Mouse (Mus musculus) frontal cortex, postnatal 14 days (tissue): ENCODE measurements around the gene Smyd5.

Experiments
- DNase-seq, 2 experiments: peaks; one replicate each; pipeline ENCODE4 v3.0.0; 2022; ENCODE audit warnings: low spot score in 2 of 2

Gene Smyd5

GRCm38 (mm10) chr6:85431842-85432431 lies at the start of gene Smyd5:
TSS of gene Smyd5 (plus strand) at chr6:85431989.
- peak; percentile 70 to 71 for DNase-seq

GRCm38 (mm10) chr6:85382791-85383190 lies 49.0 kb upstream of the Smyd5 start:
- DNase-seq, result no peak

- no peak for DNase-seq
These were observed 43.2 kb upstream of the Smyd5 start for GRCm38 (mm10) chr6:85388608-85389007.

- peak in 1 of 2 experiments; percentile 61 for DNase-seq
These were observed 40.0 kb upstream of the Smyd5 start for GRCm38 (mm10) chr6:85391803-85392202.

GRCm38 (mm10) chr6:85395360-85395759 lies 36.4 kb upstream of the Smyd5 start:
- no peak for DNase-seq

GRCm38 (mm10) chr6:85397165-85397564 lies 34.6 kb upstream of the Smyd5 start:
- peak in 1 of 2 experiments; percentile 49 for DNase-seq

- DNase-seq, result no peak
These were observed 32.1 kb upstream of the Smyd5 start for GRCm38 (mm10) chr6:85399715-85400114.

- DNase-seq, result no peak
These were observed 29.2 kb upstream of the Smyd5 start for GRCm38 (mm10) chr6:85402613-85403012.

GRCm38 (mm10) chr6:85403039-85403438 lies 28.8 kb upstream of the Smyd5 start:
- DNase-seq, result no peak

- no peak for DNase-seq
These were observed 22.8 kb upstream of the Smyd5 start for GRCm38 (mm10) chr6:85409003-85409402.

GRCm38 (mm10) chr6:85410771-85411273 lies 21.0 kb upstream of the Smyd5 start:
- DNase-seq, result peak in 1 of 2 experiments; percentile 48

- no peak for DNase-seq
These were observed 16.0 kb upstream of the Smyd5 start for GRCm38 (mm10) chr6:85415829-85416228.

GRCm38 (mm10) chr6:85419150-85419549 lies 12.6 kb upstream of the Smyd5 start:
- no peak for DNase-seq

GRCm38 (mm10) chr6:85423836-85424379 lies 7.9 kb upstream of the Smyd5 start, which contains the start of gene Noto:
TSS of gene Noto (plus strand) at chr6:85423886.
- no peak for DNase-seq

GRCm38 (mm10) chr6:85431274-85431841 lies 431 bp upstream of the Smyd5 start:
- no peak for DNase-seq

GRCm38 (mm10) chr6:85433865-85434264 lies 2.1 kb downstream of the Smyd5 start:
- no peak for DNase-seq

- DNase-seq, result no peak
These were observed 4.4 kb downstream of the Smyd5 start for GRCm38 (mm10) chr6:85436204-85436603.

- no peak for DNase-seq
These were observed 4.8 kb downstream of the Smyd5 start for GRCm38 (mm10) chr6:85436631-85437030.

- DNase-seq, result no peak
These were observed 9.4 kb downstream of the Smyd5 start for GRCm38 (mm10) chr6:85441142-85441541.

GRCm38 (mm10) chr6:85443488-85444233 lies 11.9 kb downstream of the Smyd5 start:
- DNase-seq, result no peak

GRCm38 (mm10) chr6:85444266-85444965 lies 12.6 kb downstream of the Smyd5 start:
- no peak for DNase-seq

GRCm38 (mm10) chr6:85445286-85445685 lies 13.5 kb downstream of the Smyd5 start:
- DNase-seq, result no peak
